Mouse (Mus musculus): ENCODE results near the gene Prorsd1. TPM values are rescaled to one million over a fixed set of nuclear protein-coding genes. Genes with fewer than 3 reads are reported as not detected.

The Prorsd1 gene
- polyA plus RNA-seq (2017; shearing (Covaris generic)), result 43.3 TPM

DNA sequence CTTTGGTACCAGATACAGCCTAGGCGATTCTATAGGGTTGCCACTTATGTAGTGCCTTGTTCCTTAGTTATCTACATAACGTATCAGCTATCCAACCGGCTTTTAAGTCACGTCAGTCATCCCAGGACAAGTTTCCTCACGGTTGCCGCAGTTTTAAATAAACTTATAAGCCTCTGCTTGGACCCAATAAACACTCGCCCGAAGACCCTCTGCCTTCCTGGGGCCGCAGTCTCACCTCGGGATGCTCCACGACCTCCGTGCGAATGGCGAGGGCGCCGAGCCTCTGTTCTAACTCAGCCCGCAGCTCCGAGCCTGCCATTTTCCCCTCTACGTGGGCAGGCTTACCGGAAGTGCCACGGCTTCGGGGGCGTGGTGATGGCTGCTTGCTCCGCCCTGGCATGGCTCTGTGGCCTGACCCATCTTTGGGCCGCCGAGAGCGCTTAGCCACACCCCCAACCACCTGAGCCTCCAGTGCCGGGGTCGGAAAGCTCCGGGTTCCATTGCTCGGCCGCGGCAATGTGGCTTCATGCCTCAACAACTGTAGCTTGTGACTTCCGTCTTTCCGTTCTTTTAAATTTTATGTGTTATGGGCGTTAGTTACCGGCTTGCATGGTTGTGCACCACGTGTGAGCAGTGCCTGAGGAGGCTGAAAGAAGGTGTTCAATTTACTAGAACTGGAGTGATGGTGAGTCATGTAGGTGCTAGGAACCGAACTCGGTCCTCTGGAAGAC, at the start of gene Prorsd1:
Gene Prorsd1, minus strand, starts transcription at position 352 of the 731 bp plus-strand sequence.

DNA sequence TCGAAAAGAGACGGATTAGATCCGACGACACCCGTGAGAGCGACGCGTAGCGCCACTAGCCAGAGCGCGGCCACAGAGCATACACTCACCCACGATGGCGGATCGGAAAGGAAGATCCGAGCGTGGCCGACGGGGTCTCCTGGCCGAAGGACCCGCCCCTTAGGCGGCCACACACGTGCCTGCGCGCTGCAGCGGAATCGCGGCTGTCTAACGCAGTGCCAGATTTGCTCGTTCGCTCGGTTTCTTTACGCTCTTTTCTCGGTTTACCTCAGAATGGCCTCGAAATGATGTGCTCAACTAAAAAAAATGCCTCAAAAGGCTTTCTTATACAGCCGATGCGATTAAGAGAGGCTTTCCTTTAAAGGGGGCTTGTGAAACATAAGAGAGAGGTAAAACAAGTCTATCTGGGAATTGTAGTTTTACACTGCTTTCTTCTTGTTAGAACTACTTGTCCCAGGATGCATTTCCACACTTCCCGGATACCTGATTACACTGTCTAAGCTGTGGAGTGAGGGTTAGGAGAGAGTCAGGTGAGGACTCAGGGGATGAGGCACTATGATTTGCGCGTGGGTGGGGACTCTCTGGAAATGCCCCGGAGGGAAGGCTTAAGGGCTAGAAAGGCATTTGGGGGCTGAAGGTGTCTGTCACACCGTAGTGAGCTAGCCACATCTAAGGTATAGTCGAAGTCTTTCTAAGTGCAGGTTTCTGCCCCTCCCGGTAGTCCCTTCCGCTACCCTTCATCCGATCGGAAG, 33.1 kb upstream of the Prorsd1 start, which contains the start of the genes Clhc1 and Rps27a:
Gene Clhc1, plus strand, starts transcription at position 199 of the 752 bp plus-strand sequence.
Gene Rps27a, minus strand, starts transcription at position 358 of the 752 bp plus-strand sequence.

DNA sequence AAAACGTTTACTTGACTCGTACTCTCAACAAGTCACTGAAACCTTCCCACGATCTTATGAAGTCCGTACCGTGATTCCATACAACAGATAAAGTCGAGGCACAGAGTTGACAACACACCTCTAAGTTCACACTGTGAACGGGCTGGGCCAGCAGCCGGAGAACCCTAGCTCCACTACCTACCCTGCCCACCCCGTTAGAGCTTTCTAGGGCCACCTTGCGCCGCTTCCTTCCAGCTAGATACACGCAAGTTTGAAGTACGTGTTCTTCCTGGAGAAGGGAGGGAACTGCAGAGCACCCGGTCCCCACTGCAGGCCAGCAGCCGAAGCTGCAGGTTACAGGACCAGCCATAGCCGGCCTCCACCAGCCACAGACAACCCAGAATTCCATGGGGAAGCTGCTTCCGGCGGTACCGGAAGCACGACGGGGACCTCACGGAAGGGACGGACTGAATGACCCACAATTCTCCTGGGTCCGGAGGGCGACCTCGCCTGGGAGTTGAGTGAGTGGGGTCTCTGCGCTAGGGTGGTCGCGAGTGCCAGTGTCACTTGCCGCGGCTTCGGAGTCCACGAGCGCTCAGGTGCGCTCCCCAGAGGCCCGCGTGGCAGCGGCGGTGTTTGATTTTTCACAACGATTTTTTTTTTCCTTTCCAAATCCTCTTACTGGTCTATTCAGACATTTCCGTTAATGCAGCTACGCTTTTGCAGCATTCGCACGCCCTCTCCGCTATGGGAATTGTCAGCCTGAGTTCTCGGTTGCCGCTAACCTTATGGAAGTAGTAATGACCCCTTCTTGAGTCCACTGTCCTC, 11.4 kb upstream of the Prorsd1 start, which contains the start of gene Mtif2:
Gene Mtif2, plus strand, starts transcription at position 421 of the 807 bp plus-strand sequence.

Other genes starting within 250 kb of the Prorsd1 start
- gene Ccdc88a, start 141.4 kb downstream of the Prorsd1 start, polyA plus RNA-seq (2017; shearing (Covaris generic)), result 0.48 TPM
- 63.5 TPM for gene Mtif2, start 11.4 kb upstream of the Prorsd1 start, polyA plus RNA-seq (2017; shearing (Covaris generic))
- gene Clhc1, start 32.9 kb upstream of the Prorsd1 start, polyA plus RNA-seq (2017; shearing (Covaris generic)), result 1.5 TPM
- 539 TPM for gene Rps27a, start 33.1 kb upstream of the Prorsd1 start, polyA plus RNA-seq (2017; shearing (Covaris generic))
- gene Rtn4, start 177.9 kb upstream of the Prorsd1 start, polyA plus RNA-seq (2017; shearing (Covaris generic)), result 8.8 TPM

All from activated CD4-positive, CD25-positive, alpha-beta regulatory T cell, adult 9 weeks (primary cell).